Mouse (Mus musculus) spleen, adult 2 months (tissue): ENCODE data around the gene Cyp3a57.
"Not testable (repeated sequence)": the region's sequence is repeated elsewhere in the genome, so short reads cannot be mapped to it uniquely, and the experiment has no call there.

Experiments used
- CTCF ChIP-seq: fragments of 200-500 bp; IDR thresholded peaks from 2 replicates; pipeline ENCODE4 v1.5.1; 2011; ENCODE audit warnings: mild to moderate bottlenecking, inconsistent platforms; ENCODE audit not compliant: insufficient read depth, insufficient read length, insufficient replicate concordance; ENCODE audit errors: extremely low read depth
- POLR2A ChIP-seq: fragments of 200-500 bp; IDR thresholded peaks from 2 replicates; pipeline ENCODE4 v1.6.1; 2011; ENCODE audit warnings: low read depth, low read length, inconsistent platforms

GRCm38 (mm10) chr5:145301796-145302195 lies 43.3 kb upstream of the Cyp3a57 start:
- TF ChIP-seq POLR2A, CTCF: not testable (repeated sequence)
